Mouse (Mus musculus): ENCODE measurements around the gene Dusp3. TPM values are rescaled to one million over a fixed set of nuclear protein-coding genes. Genes with fewer than 3 reads are reported as not detected.

Gene Dusp3
- polyA plus RNA-seq, 1 experiment from 2014 or later: 14.5 TPM

GRCm38 (mm10) chr11:101923988-101924387 is 62.8 kb downstream of the Dusp3 start:
- Histone ChIP-seq H3K4me3 (replicated peaks; ENCODE audit: low read length) (no peak overlapping the region), H3K36me3 (ENCODE audit: control insufficient read depth, insufficient read depth) (no peaks in the 10 kb centered on the region), H3K9me3 (ENCODE audit: control insufficient read depth, low read length) (no peaks in the 10 kb centered on the region), H3K4me1 (replicated peaks; ENCODE audit: control insufficient read depth, insufficient read depth, low read length) (no peaks in the 10 kb centered on the region; the same call in 1 of the 2 replicates), H3K27ac (ENCODE audit: low read length) (no peak overlapping the region), H3K9ac (replicated peaks; ENCODE audit: low read depth, low read length) (no peak overlapping the region), H3K4me2 (ENCODE audit: low read length) (no peak overlapping the region), H3K27me3 (replicated peaks; ENCODE audit: control insufficient read depth, insufficient read depth, low read length) (no peaks in the 10 kb centered on the region)
- 83% methylated on average over 6 of the region's 6 CpGs for WGBS
- no peak for ATAC-seq

GRCm38 (mm10) chr11:101921361-101921952 is 65.4 kb downstream of the Dusp3 start:
- H3K9me3 ChIP-seq (ENCODE audit: control insufficient read depth, low read length): no peaks in the 10 kb centered on the region
- 68% methylated on average over 12 of the region's 12 CpGs for WGBS
- no peak overlapping the region for H3K27ac ChIP-seq (ENCODE audit: low read length)
- no peaks in the 10 kb centered on the region; the same call in 1 of the 2 replicates for H3K4me1 ChIP-seq (replicated peaks; ENCODE audit: control insufficient read depth, insufficient read depth, low read length)
- H3K27me3 ChIP-seq (replicated peaks; ENCODE audit: control insufficient read depth, insufficient read depth, low read length): 0 out of 2 replicates have a peak, but pooled peaks cover 2% of the 10 kb centered on the region
- H3K9ac ChIP-seq (replicated peaks; ENCODE audit: low read depth, low read length): no peak overlapping the region
- no peak overlapping the region for H3K4me2 ChIP-seq (ENCODE audit: low read length)
- no peaks in the 10 kb centered on the region for H3K36me3 ChIP-seq (ENCODE audit: control insufficient read depth, insufficient read depth)
- no peak for ATAC-seq
- no peak overlapping the region for H3K4me3 ChIP-seq (replicated peaks; ENCODE audit: low read length)

Other genes with a start within 250 kb of the Dusp3 start
- 6.8 and 7.3 TPM in 2 replicates for gene Etv4, start 201.6 kb downstream of the Dusp3 start, polyA plus RNA-seq (2015; fragmentation: Nextera tagmentation; extraction: Ambion mirVana)
- 0.79 and 0.84 TPM in 2 replicates for gene Meox1, start 92.6 kb downstream of the Dusp3 start, polyA plus RNA-seq (2015; fragmentation: Nextera tagmentation; extraction: Ambion mirVana)
- 0.11 TPM in 1 of 2 replicates, not detected in the other for gene Sost, start 20.0 kb downstream of the Dusp3 start, polyA plus RNA-seq (2015; fragmentation: Nextera tagmentation; extraction: Ambion mirVana)
- not detected in 2 replicates for gene Cfap97d1, start 2.7 kb downstream of the Dusp3 start, polyA plus RNA-seq (2015; fragmentation: Nextera tagmentation; extraction: Ambion mirVana)
- gene Mpp3, start 41.4 kb upstream of the Dusp3 start, polyA plus RNA-seq (2015; fragmentation: Nextera tagmentation; extraction: Ambion mirVana): 49.3 and 55.2 TPM in 2 replicates
- 0.26 and 0.46 TPM in 2 replicates for gene Cd300lg, start 54.5 kb upstream of the Dusp3 start, polyA plus RNA-seq (2015; fragmentation: Nextera tagmentation; extraction: Ambion mirVana)
- gene Mpp2, start 101.5 kb upstream of the Dusp3 start, polyA plus RNA-seq (2015; fragmentation: Nextera tagmentation; extraction: Ambion mirVana): 21.0 and 24.1 TPM in 2 replicates
- not detected in 2 replicates for gene Ppy, start 114.3 kb upstream of the Dusp3 start, polyA plus RNA-seq (2015; fragmentation: Nextera tagmentation; extraction: Ambion mirVana)
- gene Pyy, start 120.8 kb upstream of the Dusp3 start, polyA plus RNA-seq (2015; fragmentation: Nextera tagmentation; extraction: Ambion mirVana): not detected in 2 replicates
- gene Nags, start 158.5 kb upstream of the Dusp3 start, polyA plus RNA-seq (2015; fragmentation: Nextera tagmentation; extraction: Ambion mirVana): not detected in 2 replicates
- gene Tmem101, start 169.4 kb upstream of the Dusp3 start, polyA plus RNA-seq (2015; fragmentation: Nextera tagmentation; extraction: Ambion mirVana): 43.9 and 44.7 TPM in 2 replicates
- 103 and 123 TPM in 2 replicates for gene Lsm12, start 198.3 kb upstream of the Dusp3 start, polyA plus RNA-seq (2015; fragmentation: Nextera tagmentation; extraction: Ambion mirVana)
- gene G6pc3, start 202.6 kb upstream of the Dusp3 start, polyA plus RNA-seq (2015; fragmentation: Nextera tagmentation; extraction: Ambion mirVana): 21.5 and 26.2 TPM in 2 replicates
- 124 and 136 TPM in 2 replicates for gene Hdac5, start 243.2 kb upstream of the Dusp3 start, polyA plus RNA-seq (2015; fragmentation: Nextera tagmentation; extraction: Ambion mirVana)

Measured in forebrain, embryonic 16.5 days (tissue).